Mouse (Mus musculus): ENCODE measurements around the gene Srsf6. TPM values are rescaled to one million over a fixed set of nuclear protein-coding genes. Genes with fewer than 3 reads are reported as not detected.

Srsf6 gene
- polyA plus RNA-seq, 1 experiment from 2014 or later, result 59.2 TPM

- DNase-seq (ENCODE audit: low spot score) (peak; percentile 79), ATAC-seq (peak; percentile 71)
- Histone ChIP-seq H3K9me3 (ENCODE audit: low read length) (no peaks in the 10 kb centered on the region), H3K4me3 (ENCODE audit: low read depth, low read length) (peak overlapping the region; percentile 99), H3K9ac (replicated peaks; ENCODE audit: low read depth) (peak overlapping the region; percentile 100), H3K4me1 (ENCODE audit: insufficient read depth, low read depth, low read length) (peaks cover 4% of the 10 kb centered on the region; the same call in 1 of the 2 replicates), H3K36me3 (ENCODE audit: insufficient read depth, low read length) (peaks cover 3% of the 10 kb centered on the region; the same call in 1 of the 2 replicates), H3K27ac (ENCODE audit: low read length) (peak overlapping the region; percentile 98), H3K27me3 (replicated peaks; ENCODE audit: insufficient read depth, low read length) (0 out of 2 replicates have a peak, but pooled peaks cover 8% of the 10 kb centered on the region), H3K4me2 (replicated peaks; ENCODE audit: low read depth, low read length) (peak overlapping the region; percentile 79)
- whole genome bisulfite sequencing, result under 1% methylated on average over 53 of the region's 103 CpGs
- TF ChIP-seq CTCF (IDR thresholded peaks at IDR 0.05), result no peak
- TF ChIP-seq EP300 (IDR thresholded peaks at IDR 0.05), result no peak
Observed at GRCm38 (mm10) chr2:162931674-162932650, 634 bp downstream of the Srsf6 start.

GRCm38 (mm10) chr2:162932706-162933105 lies 1.4 kb downstream of the Srsf6 start:
- Histone ChIP-seq H3K27me3 (replicated peaks; ENCODE audit: insufficient read depth, low read length) (0 out of 2 replicates have a peak, but pooled peaks cover 8% of the 10 kb centered on the region), H3K9me3 (ENCODE audit: low read length) (no peaks in the 10 kb centered on the region), H3K4me1 (ENCODE audit: insufficient read depth, low read depth, low read length) (peaks cover 4% of the 10 kb centered on the region; the same call in 1 of the 2 replicates), H3K36me3 (ENCODE audit: insufficient read depth, low read length) (peaks cover 3% of the 10 kb centered on the region; the same call in 1 of the 2 replicates), H3K27ac (ENCODE audit: low read length) (no peak overlapping the region), H3K9ac (replicated peaks; ENCODE audit: low read depth) (no peak overlapping the region), H3K4me3 (ENCODE audit: low read depth, low read length) (peak overlapping the region; percentile 99), H3K4me2 (replicated peaks; ENCODE audit: low read depth, low read length) (peak overlapping the region; percentile 79)
- ATAC-seq, result no peak
- TF ChIP-seq CTCF (IDR thresholded peaks at IDR 0.05) (no peak), EP300 (IDR thresholded peaks at IDR 0.05) (no peak)
- 31% methylated on average over 4 of the region's 4 CpGs for WGBS
- DNase-seq (ENCODE audit: low spot score), result no peak

- H3K36me3 ChIP-seq (ENCODE audit: insufficient read depth, low read length), result peaks cover 3% of the 10 kb centered on the region; the same call in 1 of the 2 replicates
- no peak overlapping the region for H3K4me3 ChIP-seq (ENCODE audit: low read depth, low read length)
- H3K27ac ChIP-seq (ENCODE audit: low read length), result no peak overlapping the region
- H3K9ac ChIP-seq (replicated peaks; ENCODE audit: low read depth), result no peak overlapping the region
- no peak overlapping the region for H3K4me2 ChIP-seq (replicated peaks; ENCODE audit: low read depth, low read length)
- 86% methylated on average over 19 of the region's 19 CpGs for WGBS
- no peaks in the 10 kb centered on the region for H3K9me3 ChIP-seq (ENCODE audit: low read length)
- 0 out of 2 replicates have a peak, but pooled peaks cover under 1% of the 10 kb centered on the region for H3K27me3 ChIP-seq (replicated peaks; ENCODE audit: insufficient read depth, low read length)
- TF ChIP-seq EP300 (IDR thresholded peaks at IDR 0.05), result no peak
- no peak for TF ChIP-seq CTCF (IDR thresholded peaks at IDR 0.05)
- DNase-seq (ENCODE audit: low spot score) (no peak), ATAC-seq (no peak)
- peaks cover 4% of the 10 kb centered on the region; the same call in 1 of the 2 replicates for H3K4me1 ChIP-seq (ENCODE audit: insufficient read depth, low read depth, low read length)
Observed at GRCm38 (mm10) chr2:162934421-162934820, 3.1 kb downstream of the Srsf6 start.

DNA sequence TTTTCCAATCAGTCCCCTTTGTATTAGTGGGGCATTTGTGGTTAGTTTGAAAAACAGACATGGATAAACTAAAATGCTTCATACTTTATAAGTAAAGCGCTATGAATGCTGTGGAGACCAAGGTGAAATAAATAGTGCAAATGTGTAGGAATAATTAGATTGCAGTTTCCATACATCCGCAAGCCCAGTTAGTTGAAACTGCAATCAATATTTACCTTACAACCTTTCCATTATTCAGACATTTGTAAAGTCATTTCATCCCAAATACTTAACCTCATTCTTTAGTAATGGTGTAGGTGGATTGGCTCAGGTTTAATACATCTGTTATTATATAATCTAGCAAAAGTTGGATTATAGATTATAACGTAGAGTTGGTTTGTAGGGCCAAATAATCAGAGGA lies 4.4 kb downstream of the Srsf6 start:
- H3K4me1 ChIP-seq (ENCODE audit: insufficient read depth, low read depth, low read length), result peaks cover 4% of the 10 kb centered on the region; the same call in 1 of the 2 replicates
- no peak overlapping the region for H3K4me2 ChIP-seq (replicated peaks; ENCODE audit: low read depth, low read length)
- DNase-seq (ENCODE audit: low spot score), result no peak
- H3K4me3 ChIP-seq (ENCODE audit: low read depth, low read length), result no peak overlapping the region
- H3K9ac ChIP-seq (replicated peaks; ENCODE audit: low read depth), result no peak overlapping the region
- WGBS, result 90% methylated on average over 3 of the region's 3 CpGs
- ATAC-seq, result no peak
- H3K27me3 ChIP-seq (replicated peaks; ENCODE audit: insufficient read depth, low read length), result no peaks in the 10 kb centered on the region
- H3K36me3 ChIP-seq (ENCODE audit: insufficient read depth, low read length), result peaks cover 3% of the 10 kb centered on the region; the same call in 1 of the 2 replicates
- no peak overlapping the region for H3K27ac ChIP-seq (ENCODE audit: low read length)
- no peak for TF ChIP-seq CTCF (IDR thresholded peaks at IDR 0.05)
- no peak for TF ChIP-seq EP300 (IDR thresholded peaks at IDR 0.05)
- no peaks in the 10 kb centered on the region for H3K9me3 ChIP-seq (ENCODE audit: low read length)

DNA sequence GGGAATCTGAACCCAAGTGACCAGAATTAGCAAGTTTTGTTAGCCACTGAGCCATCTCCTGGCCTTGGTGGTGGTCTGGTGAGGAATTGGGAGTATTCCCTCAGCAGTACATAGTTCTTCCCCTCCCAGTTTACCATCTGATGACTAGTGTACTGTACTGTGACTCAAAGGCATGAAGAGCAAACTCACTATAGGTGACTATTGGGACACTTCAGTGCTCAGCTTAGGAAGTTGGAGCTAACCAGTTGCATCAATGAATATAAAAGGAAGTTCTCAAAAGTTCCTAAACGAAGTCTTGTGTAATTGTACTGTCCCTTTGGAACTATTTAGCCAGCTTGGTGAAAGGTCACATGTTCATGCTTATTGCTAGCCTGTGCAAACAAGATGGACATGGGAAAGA lies 8.2 kb downstream of the Srsf6 start:
- Histone ChIP-seq H3K9me3 (ENCODE audit: low read length) (no peaks in the 10 kb centered on the region), H3K4me2 (replicated peaks; ENCODE audit: low read depth, low read length) (no peak overlapping the region), H3K4me1 (ENCODE audit: insufficient read depth, low read depth, low read length) (no peaks in the 10 kb centered on the region), H3K27ac (ENCODE audit: low read length) (no peak overlapping the region), H3K27me3 (replicated peaks; ENCODE audit: insufficient read depth, low read length) (0 out of 2 replicates have a peak, but pooled peaks cover 5% of the 10 kb centered on the region), H3K36me3 (ENCODE audit: insufficient read depth, low read length) (peaks cover 3% of the 10 kb centered on the region; the same call in 1 of the 2 replicates), H3K4me3 (ENCODE audit: low read depth, low read length) (no peak overlapping the region), H3K9ac (replicated peaks; ENCODE audit: low read depth) (no peak overlapping the region)
- WGBS, result 48% methylated on average over 1 of the region's 1 CpGs
- ATAC-seq, result peak; percentile 43; the same call in 1 of the 2 replicates
- DNase-seq (ENCODE audit: low spot score), result peak; percentile 37
- TF ChIP-seq EP300 (IDR thresholded peaks at IDR 0.05) (no peak), CTCF (IDR thresholded peaks at IDR 0.05) (no peak)

Measured in lung, postnatal 0 days (tissue).